Mouse (Mus musculus) frontal cortex, adult (tissue): ENCODE measurements around the gene Naglu.

Source experiments
- ATAC-seq: cut with Nextera tagmentation; 2 replicates; pipeline ENCODE4 v1.9.2; 2017; ENCODE audit warnings: mild to moderate bottlenecking, moderate library complexity, mixed read lengths; ENCODE audit not compliant: low TSS enrichment

Gene Naglu

DNA sequence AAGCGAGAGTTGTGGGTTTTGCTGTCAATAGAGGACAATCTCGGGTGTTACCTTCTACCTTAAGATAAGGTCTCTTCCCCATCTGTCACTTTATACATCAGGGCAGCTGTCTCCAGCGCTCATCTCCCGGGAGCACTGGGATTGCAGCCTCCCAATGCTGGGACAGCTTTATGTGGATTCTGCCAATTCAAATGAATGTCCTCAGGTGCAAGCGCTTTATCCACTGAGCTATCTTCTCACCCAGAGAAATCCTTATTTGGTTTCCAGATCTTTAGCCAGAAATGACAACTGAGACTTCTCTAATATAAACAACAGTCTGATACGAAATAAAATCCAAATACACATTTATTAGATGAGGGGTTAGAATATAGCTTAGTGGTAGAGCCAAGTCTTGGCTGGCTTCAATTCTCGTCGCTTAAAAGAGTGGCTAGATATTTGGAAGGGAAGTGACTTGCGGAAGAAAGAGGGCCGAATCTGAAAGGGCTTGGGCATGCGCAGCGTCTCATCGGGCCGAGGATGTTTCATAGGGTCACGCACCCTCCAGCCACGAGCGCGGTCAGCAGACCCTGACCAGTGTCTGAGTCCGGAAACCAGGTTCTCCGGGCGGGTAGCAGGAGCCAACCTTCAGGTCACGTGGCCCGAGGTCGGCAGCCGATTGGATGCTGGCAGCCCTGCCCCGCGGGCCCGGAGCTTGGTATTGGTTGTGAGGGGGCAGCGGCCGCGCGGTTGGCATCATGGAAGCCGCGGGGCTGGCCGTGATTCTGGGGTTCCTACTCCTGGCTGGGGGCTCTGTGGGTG, at the start of gene Naglu:
TSS of gene Naglu (plus strand) at position 622 of the 798 bp plus-strand sequence.
- ATAC-seq, result peak; percentile 83

GRCm38 (mm10) chr11:101023371-101023770, 46.4 kb upstream of the Naglu start:
- no peak for ATAC-seq

DNA sequence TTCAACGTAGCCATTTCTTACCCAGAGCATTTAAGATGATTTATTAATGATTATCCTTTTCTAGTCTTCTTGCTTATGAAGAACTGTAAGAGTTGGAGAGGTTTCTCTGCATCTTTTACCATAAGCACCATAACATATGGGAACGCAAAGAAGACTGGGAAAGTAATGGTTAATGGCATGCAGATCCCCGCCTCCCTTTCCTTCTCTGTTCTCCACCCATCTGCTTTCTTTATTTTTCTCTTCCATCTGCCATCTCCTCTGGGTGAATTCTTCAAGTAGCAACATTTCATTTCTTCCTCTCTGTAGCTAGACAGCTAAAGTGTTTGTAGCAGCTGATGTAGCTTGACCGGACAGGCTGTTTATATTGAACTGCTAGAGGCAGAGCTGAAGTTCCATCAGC, 45.8 kb upstream of the Naglu start:
- ATAC-seq, result peak; percentile 49; the same call in 1 of the 2 replicates

GRCm38 (mm10) chr11:101027121-101027520, 42.7 kb upstream of the Naglu start:
- no peak for ATAC-seq

DNA sequence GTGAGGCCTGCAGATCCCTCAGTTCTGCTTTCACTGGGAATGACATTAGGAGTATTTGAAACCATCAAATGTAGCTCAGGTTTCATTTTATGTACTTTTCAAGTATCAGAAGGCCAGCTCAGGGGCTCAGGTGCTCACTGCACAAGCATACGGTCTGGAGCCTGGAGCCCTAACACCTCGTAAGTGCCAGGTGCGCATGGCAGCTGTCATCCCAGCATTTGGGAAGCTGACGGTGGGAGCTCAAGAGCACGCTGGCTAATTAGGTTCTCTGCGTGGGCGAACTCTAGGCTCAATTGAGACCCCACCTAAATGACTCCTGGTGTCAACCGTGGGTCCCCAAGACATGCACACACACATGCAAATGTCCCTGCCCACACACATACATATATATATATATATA, 40.5 kb upstream of the Naglu start:
- no peak for ATAC-seq

GRCm38 (mm10) chr11:101030136-101030807, 39.5 kb upstream of the Naglu start:
- peak; percentile 62; the same call in 1 of the 2 replicates for ATAC-seq

DNA sequence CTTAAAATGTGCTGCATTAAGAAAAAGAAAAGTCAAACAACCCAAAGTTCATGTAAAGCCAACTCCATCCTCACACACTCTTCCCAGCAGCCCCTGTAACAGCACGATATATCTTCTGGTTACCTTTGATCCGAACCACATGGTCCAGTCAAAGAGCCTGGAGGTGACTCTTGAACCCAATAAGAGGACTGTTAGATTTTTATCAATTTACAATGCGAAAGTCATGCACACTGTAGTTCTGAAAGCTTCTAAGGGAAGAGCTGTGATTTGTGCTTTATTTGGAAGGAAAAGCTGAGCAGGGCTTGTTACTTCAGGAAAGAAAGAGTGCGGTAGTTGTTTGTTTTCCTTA, 39.0 kb upstream of the Naglu start:
- no peak for ATAC-seq

DNA sequence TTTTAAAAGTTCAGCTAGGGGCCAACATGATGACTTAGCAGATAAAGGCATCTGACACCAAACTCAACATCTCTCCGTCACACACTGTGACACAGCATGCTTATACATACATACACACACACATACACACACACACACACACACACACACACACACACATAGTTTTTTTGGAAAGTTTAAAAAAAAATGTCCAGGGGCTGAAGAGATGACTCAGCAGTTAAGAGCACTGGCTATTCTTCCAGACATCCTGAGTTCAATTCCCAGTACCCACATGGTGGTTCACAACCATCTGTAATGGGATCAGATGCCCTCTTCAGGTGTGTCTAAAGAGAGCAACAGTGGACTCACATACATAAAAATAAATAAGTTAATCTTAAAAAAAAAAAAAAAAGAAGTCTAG, 38.3 kb upstream of the Naglu start:
- ATAC-seq, result no peak

DNA sequence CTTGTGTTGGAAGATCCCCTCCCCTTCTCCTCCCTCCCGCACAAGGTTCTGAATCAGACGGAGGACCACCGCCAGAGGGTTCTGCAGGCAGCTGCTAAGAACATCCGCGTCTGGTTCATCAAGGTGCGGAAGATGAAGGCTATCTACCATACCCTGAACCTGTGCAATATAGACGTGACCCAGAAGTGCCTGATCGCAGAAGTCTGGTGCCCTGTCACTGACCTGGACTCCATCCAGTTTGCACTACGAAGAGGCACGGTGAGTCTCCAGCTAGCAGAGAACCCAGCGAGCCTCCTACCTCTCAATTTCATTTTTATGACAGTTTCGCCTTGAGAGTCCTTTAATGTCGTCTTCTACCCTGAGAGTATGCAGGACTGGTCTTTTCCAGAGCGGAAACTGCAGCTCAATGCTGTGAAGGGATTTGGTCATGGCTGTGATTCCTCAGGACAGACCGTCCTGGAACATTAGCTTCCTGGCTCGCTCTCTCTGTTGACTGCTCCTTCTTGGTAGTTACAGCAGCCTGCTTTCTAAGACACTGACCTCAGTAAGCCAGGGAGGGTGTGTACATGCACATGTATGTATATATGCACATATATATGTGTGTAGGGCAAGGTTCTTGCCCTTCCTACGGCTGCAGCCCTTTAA, 35.8 kb upstream of the Naglu start:
- no peak for ATAC-seq

DNA sequence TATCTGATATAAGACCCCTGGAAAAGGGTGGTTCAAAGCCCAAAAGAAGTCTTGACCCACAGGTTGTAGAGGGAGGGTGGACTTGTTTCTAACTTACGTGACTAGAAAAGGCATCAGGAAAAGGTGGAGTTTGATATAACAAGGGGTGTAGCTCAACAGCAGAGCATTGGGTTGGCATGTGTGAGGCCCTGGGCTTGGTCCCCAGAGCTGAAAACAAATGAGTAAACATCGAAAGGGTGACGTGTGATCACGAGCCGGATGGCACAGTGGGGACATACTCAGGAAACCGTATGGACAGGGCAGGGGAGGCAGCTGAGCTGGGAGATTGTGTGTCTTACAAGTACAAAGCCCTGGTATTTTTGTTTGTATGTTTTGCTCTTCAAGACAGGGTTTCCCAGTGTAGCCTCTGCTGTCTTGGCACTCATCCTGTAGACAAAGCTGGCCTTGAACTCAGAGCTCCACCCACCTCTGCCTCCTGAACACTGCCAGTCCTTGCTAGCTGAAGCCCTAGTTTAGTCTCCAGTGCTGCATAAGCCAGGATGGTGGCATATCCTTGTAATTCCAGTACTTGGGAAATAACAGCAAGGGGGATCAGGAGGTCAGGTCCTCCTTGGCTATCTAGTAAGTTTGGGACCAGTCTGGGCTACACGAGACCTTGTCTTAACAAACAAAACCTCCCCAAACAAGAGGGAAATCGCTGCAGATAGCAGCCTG, 35.0 kb upstream of the Naglu start:
- ATAC-seq, result 0 out of 2 replicates have a peak, but pooled peaks have one; percentile 20

GRCm38 (mm10) chr11:101035328-101035695, 34.5 kb upstream of the Naglu start:
- ATAC-seq, result no peak

DNA sequence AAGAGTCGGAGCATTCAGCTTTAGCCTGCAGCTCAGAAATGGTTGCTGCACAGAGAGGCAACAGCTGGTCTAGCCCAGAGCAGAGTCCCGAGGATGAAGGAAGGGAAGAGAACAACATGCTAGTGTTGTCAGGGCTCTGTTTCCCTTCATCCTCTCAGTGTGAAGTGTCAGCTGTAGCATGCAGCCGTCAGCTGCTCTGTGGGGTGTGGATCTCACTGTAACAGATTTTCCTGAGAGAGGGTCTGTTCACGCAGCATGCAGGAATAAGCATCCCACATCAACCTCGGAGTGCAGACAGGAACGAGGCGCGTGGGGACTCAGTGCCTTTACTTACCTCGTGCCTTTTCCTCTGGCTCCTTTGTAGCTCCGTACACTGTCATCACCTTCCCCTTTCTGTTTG, 32.0 kb upstream of the Naglu start:
- no peak for ATAC-seq

DNA sequence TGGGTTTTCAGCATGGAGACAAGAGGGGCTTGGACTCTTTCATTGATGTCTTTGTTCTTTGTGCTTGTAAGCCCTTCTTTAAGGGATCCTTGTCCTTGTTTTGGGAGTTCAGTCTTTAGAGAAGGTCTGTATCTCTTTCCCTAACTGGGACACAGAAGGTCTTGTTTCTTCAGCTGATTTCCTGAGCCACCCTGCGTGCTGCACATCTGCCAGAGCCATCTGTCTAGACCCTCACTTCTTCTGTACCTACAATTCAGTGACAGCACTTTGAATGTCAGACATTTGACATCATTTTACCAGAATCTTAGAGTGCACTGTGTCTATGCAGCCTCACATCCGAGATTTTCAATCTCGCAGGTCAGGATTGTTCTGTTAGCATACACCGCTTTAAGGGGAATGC, 24.0 kb upstream of the Naglu start:
- no peak for ATAC-seq

DNA sequence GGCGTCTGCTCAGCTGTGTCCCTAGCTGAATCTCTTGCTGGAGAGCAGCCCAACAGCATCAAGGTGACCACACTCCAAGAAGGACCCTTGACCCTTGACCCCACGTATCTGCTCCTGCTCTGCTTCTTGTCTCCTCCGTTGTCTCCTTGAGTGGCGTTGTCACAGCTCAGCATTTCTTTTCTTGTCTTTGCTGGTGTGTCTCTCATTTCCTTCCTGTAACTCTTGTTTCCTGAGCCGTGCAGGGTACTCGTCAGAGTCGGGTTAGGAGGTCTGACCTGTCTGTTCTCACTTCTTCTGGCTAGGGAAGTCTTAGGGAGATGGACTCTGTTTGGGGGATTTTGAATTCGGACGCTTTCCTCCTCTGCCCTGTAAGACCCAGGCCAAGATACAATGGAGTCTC, 23.4 kb upstream of the Naglu start:
- ATAC-seq, result no peak

GRCm38 (mm10) chr11:101047502-101047901, 22.3 kb upstream of the Naglu start:
- ATAC-seq, result no peak

DNA sequence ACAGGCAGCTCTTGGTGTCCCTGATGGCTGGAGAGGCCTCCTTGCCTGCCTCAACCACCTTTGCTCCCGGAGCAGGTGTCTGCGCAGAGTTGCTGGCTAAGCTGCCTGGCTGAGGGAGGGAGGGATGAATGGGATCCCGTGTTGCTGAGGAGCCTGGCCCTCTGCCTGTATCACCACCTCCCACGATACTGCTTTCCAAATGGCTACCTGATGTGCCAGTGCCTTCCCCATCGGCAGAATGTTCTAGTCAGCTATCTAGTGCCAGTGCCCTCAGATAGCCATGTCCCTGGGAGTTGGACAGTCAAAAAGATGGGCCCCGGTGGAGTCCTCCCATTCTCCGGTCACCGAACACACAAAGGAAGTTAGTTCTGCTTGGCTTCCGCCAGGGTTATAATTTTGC, 19.5 kb upstream of the Naglu start:
- peak; percentile 50 for ATAC-seq

DNA sequence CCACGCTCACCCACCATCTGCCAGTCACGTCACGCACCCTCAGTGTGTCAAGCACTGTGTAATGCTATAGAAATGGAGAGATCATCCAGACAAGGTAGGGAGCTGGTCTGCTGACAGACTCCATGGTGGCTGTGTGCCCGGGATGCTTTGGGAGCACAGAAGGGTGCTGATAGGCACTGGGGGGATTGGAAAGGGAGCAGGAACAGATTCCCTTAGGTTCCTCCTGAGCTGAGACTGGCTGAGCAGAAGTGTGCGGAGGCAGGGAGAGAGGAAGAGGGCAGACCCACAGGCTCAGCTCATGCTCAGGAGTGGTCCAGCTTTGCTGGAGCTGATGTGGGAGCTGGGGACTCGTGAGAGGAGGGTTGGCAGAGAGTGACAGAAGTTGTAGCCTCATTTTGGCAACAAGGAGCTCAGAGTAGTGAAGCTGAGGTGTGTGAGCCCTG, 18.7 kb upstream of the Naglu start:
- ATAC-seq, result peak; percentile 47

DNA sequence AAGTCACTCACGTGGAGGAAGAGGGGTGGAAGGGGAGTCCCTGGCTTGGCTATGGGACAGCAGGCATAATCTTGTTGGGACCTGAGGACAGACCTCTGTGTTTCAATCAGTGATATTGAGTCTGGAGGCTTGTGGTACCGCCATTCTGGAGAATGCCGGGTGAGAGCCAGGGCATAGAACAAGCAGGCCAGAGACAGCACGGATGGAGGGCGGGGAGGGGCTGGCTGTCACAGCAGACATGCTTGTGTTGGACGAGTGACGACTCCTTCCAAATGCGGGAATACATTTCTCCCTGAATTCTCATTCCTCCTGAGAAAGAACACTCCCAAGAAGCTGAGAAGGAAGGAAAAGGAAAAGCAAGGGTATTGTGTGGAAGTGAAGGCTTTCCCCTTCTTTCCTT, 18.2 kb upstream of the Naglu start:
- no peak for ATAC-seq

- peak; percentile 27; the same call in 1 of the 2 replicates for ATAC-seq
Measured at GRCm38 (mm10) chr11:101052751-101053473, 16.9 kb upstream of the Naglu start.

- ATAC-seq, result no peak
Measured at GRCm38 (mm10) chr11:101053974-101054373, 15.8 kb upstream of the Naglu start.

GRCm38 (mm10) chr11:101055418-101055817, 14.4 kb upstream of the Naglu start:
- no peak for ATAC-seq
